Mouse (Mus musculus) urinary bladder, postnatal 25 days (tissue): ENCODE data around the gene Nsun7.
A peak's percentile ranks its signal among the peaks of the same experiment; 100 is the strongest.

Experiments used
- DNase-seq: peaks from one replicate; pipeline ENCODE4 v3.0.0; 2022; ENCODE audit warnings: low spot score

Gene Nsun7

GRCm38 (mm10) chr5:66279650-66280049 lies 20.0 kb downstream of the Nsun7 start:
- no peak for DNase-seq

- DNase-seq, result no peak
Measured at GRCm38 (mm10) chr5:66280742-66281141, 21.0 kb downstream of the Nsun7 start.

- DNase-seq, result no peak
Measured at GRCm38 (mm10) chr5:66294106-66294625, 34.5 kb downstream of the Nsun7 start.

GRCm38 (mm10) chr5:66294952-66295351 lies 35.3 kb downstream of the Nsun7 start:
- DNase-seq, result no peak

- no peak for DNase-seq
Measured at GRCm38 (mm10) chr5:66296116-66296515, 36.4 kb downstream of the Nsun7 start.

- DNase-seq, result no peak
Measured at GRCm38 (mm10) chr5:66298856-66299255, 39.2 kb downstream of the Nsun7 start.

GRCm38 (mm10) chr5:66300576-66300975 lies 40.9 kb downstream of the Nsun7 start:
- no peak for DNase-seq

- no peak for DNase-seq
Measured at GRCm38 (mm10) chr5:66302085-66302815, 42.6 kb downstream of the Nsun7 start.

- DNase-seq, result no peak
Measured at GRCm38 (mm10) chr5:66302873-66303272, 43.2 kb downstream of the Nsun7 start.

- DNase-seq, result no peak
Measured at GRCm38 (mm10) chr5:66304300-66305067, 44.8 kb downstream of the Nsun7 start.

- no peak for DNase-seq
Measured at GRCm38 (mm10) chr5:66305511-66305910, 45.8 kb downstream of the Nsun7 start.

GRCm38 (mm10) chr5:66310328-66310727 lies 50.6 kb downstream of the Nsun7 start:
- DNase-seq, result no peak

GRCm38 (mm10) chr5:66310806-66311205 lies 51.1 kb downstream of the Nsun7 start:
- DNase-seq, result no peak

- DNase-seq, result no peak
Measured at GRCm38 (mm10) chr5:66315791-66316190, 56.1 kb downstream of the Nsun7 start.

GRCm38 (mm10) chr5:66319341-66319740 lies 59.6 kb downstream of the Nsun7 start:
- peak; percentile 51 for DNase-seq

- DNase-seq, result no peak
Measured at GRCm38 (mm10) chr5:66319827-66320404, 60.2 kb downstream of the Nsun7 start.

- no peak for DNase-seq
Measured at GRCm38 (mm10) chr5:66323131-66323530, 63.4 kb downstream of the Nsun7 start.

GRCm38 (mm10) chr5:66323603-66324002 lies 63.9 kb downstream of the Nsun7 start:
- no peak for DNase-seq

- DNase-seq, result no peak
Measured at GRCm38 (mm10) chr5:66326395-66326794, 66.7 kb downstream of the Nsun7 start.

- DNase-seq, result no peak
Measured at GRCm38 (mm10) chr5:66327949-66328726, 68.4 kb downstream of the Nsun7 start.

GRCm38 (mm10) chr5:66328766-66329165 lies 69.1 kb downstream of the Nsun7 start:
- no peak for DNase-seq

GRCm38 (mm10) chr5:66330806-66331205 lies 71.1 kb downstream of the Nsun7 start:
- no peak for DNase-seq
